Mouse (Mus musculus) heart, postnatal 14 days (tissue): ENCODE data around the gene Snx10. TPM values are rescaled to one million over a fixed set of nuclear protein-coding genes. Genes with fewer than 3 reads are reported as not detected.
"Not testable (repeated sequence)": the region's sequence is repeated elsewhere in the genome, so short reads cannot be mapped to it uniquely, and the experiment has no call there.

Experiments used
- DNase-seq, 2 experiments: peaks; one replicate each; pipeline ENCODE4 v3.0.0; 2021 to 2022
- intact Hi-C: fragments of 180-260 bp; cut with DNase I; formaldehyde crosslinking; loops from one replicate; pipeline ENCODE4 v1.15.1; 2025
- long read RNA-seq, 2 experiments: library from polyadenylated mRNA; stranded (forward); transcript quantifications; one replicate each; pipeline ENCODE4 v2.0.0; 2021
- total RNA-seq, 2 experiments: library from RNA; stranded (reverse); gene quantifications; 2 replicates each; pipeline ENCODE4 v1.2.3; 2021

Snx10 gene
- 10 to 100 TPM in 1 of 2 experiments, 1 to 10 TPM in 1; 7.3 to 10.8 TPM for total RNA-seq
- long read RNA-seq, experiment 1, transcript Snx10-201 (7 exons, 2,480 nt), result major isoform, 18 of 23 reads
- long read RNA-seq, experiment 1, partial matches to known transcripts, result 1 of 23 reads
- long read RNA-seq, experiment 1, other reads (novel, unspliced or antisense), result 0 of 23 reads
- long read RNA-seq, experiment 2, transcript Snx10-201 (7 exons, 2,480 nt), result major isoform, 14 of 24 reads
- long read RNA-seq, experiment 2, transcript Snx10-207 (7 exons, 2,464 nt), result minor isoform, 8 of 24 reads
- long read RNA-seq, experiment 2, partial matches to known transcripts, result 1 of 24 reads
- long read RNA-seq, experiment 2, other reads (novel, unspliced or antisense), result 1 of 24 reads

GRCm38 (mm10) chr6:51523807-51524320 is at the start of gene Snx10:
Snx10 (plus strand) TSS chr6:51523901.
- DNase-seq, result peak; percentile 62 to 63
- intact Hi-C loops, result no loop called here

GRCm38 (mm10) chr6:51479136-51479731 is 44.5 kb upstream of the Snx10 start:
- intact Hi-C loops, result no loop called here
- no peak for DNase-seq

- DNase-seq, result no peak
- intact Hi-C loops, result no loop called here
These were observed 42.2 kb upstream of the Snx10 start for GRCm38 (mm10) chr6:51481548-51481947.

- DNase-seq, result no peak
- intact Hi-C loops, result no loop called here
These were observed 39.8 kb upstream of the Snx10 start for GRCm38 (mm10) chr6:51483861-51484260.

GRCm38 (mm10) chr6:51484556-51484955 is 39.1 kb upstream of the Snx10 start:
- DNase-seq, intact Hi-C loops: not testable (repeated sequence)

GRCm38 (mm10) chr6:51485646-51486045 is 38.1 kb upstream of the Snx10 start:
- intact Hi-C loops, result no loop called here
- no peak for DNase-seq

- intact Hi-C loops, result no loop called here
These were observed 37.5 kb upstream of the Snx10 start for GRCm38 (mm10) chr6:51486076-51486710.

GRCm38 (mm10) chr6:51486731-51487130 is 37.0 kb upstream of the Snx10 start:
- intact Hi-C loops, result no loop called here
- no peak for DNase-seq

More at GRCm38 (mm10) chr6:51486076-51486710, 37.5 kb upstream of the Snx10 start:
- no peak for DNase-seq

GRCm38 (mm10) chr6:51489787-51490186 is 33.9 kb upstream of the Snx10 start:
- intact Hi-C loops, result no loop called here
- peak; percentile 55 to 65 for DNase-seq

GRCm38 (mm10) chr6:51497321-51498111 is 26.2 kb upstream of the Snx10 start:
- DNase-seq, result no peak
- intact Hi-C loops, result no loop called here

- DNase-seq, result no peak
- intact Hi-C loops, result no loop called here
These were observed 18.0 kb upstream of the Snx10 start for GRCm38 (mm10) chr6:51505671-51506070.

- intact Hi-C loops, result no loop called here
These were observed 16.1 kb upstream of the Snx10 start for GRCm38 (mm10) chr6:51507556-51507955.

GRCm38 (mm10) chr6:51508750-51509648 is 14.7 kb upstream of the Snx10 start:
- intact Hi-C loops, result loop anchor here (1.0 to 2.0 kb wide), 2 partner anchors 71 to 124 kb away; no protein-coding TSS in a partner anchor
- peak; percentile 80 to 83 for DNase-seq

More at GRCm38 (mm10) chr6:51507556-51507955, 16.1 kb upstream of the Snx10 start:
- DNase-seq, result no peak

GRCm38 (mm10) chr6:51510094-51510493 is 13.6 kb upstream of the Snx10 start:
- DNase-seq, result peak; percentile 55 to 76
- intact Hi-C loops, result no loop called here

GRCm38 (mm10) chr6:51510946-51511345 is 12.8 kb upstream of the Snx10 start:
- no peak for DNase-seq

GRCm38 (mm10) chr6:51513745-51514144 is 10.0 kb upstream of the Snx10 start:
- intact Hi-C loops, result no loop called here
- DNase-seq, result no peak

More at GRCm38 (mm10) chr6:51510946-51511345, 12.8 kb upstream of the Snx10 start:
- intact Hi-C loops, result no loop called here

GRCm38 (mm10) chr6:51514860-51515259 is 8.8 kb upstream of the Snx10 start:
- intact Hi-C loops, result no loop called here
- DNase-seq, result no peak

- intact Hi-C loops, result no loop called here
- DNase-seq, result no peak
These were observed 391 bp upstream of the Snx10 start for GRCm38 (mm10) chr6:51523310-51523709.

GRCm38 (mm10) chr6:51524321-51524931 is 725 bp downstream of the Snx10 start:
- DNase-seq, result peak in 1 of 2 experiments; percentile 12
- intact Hi-C loops, result no loop called here
